Mouse (Mus musculus) bone marrow macrophage, adult 2 months (primary cell): Measurements from ENCODE around the gene Terb2. TPM values are rescaled to one million over a fixed set of nuclear protein-coding genes. Genes with fewer than 3 reads are reported as not detected.
A peak's percentile ranks its signal among the peaks of the same experiment; 100 is the strongest.

Experiments used
- H3K27ac ChIP-seq: 2 replicates; pipeline ENCODE4 v1.5.1; 2012; ENCODE audit warnings: low read depth, low read length; ENCODE audit not compliant: insufficient read depth
- H3K4me1 ChIP-seq: 2 replicates; pipeline ENCODE4 v1.6.1; 2012; ENCODE audit warnings: low read length; ENCODE audit not compliant: control insufficient read depth, insufficient read depth
- H3K4me3 ChIP-seq: 2 replicates; pipeline ENCODE4 v1.5.1; 2012; ENCODE audit warnings: mild to moderate bottlenecking, low read length, moderate library complexity; ENCODE audit not compliant: insufficient read depth
- CTCF ChIP-seq: IDR thresholded peaks from 2 replicates; pipeline ENCODE4 v1.5.1; 2012; ENCODE audit warnings: low read depth, mild to moderate bottlenecking, low read length, moderate library complexity
- POLR2A ChIP-seq: IDR thresholded peaks from 2 replicates; pipeline ENCODE4 v1.6.1; 2012; ENCODE audit warnings: mild to moderate bottlenecking, low read depth, low read length, borderline replicate concordance
- polyA plus RNA-seq: library from polyadenylated mRNA; stranded (reverse); fragments of >200 nt; gene quantifications from 2 replicates; pipeline ENCODE4 v1.2.4, GENCODE M21; 2012; ENCODE audit not compliant: missing spikeins, insufficient read depth, insufficient read length

The Terb2 gene
- polyA plus RNA-seq, 1 experiment, result not detected

DNA sequence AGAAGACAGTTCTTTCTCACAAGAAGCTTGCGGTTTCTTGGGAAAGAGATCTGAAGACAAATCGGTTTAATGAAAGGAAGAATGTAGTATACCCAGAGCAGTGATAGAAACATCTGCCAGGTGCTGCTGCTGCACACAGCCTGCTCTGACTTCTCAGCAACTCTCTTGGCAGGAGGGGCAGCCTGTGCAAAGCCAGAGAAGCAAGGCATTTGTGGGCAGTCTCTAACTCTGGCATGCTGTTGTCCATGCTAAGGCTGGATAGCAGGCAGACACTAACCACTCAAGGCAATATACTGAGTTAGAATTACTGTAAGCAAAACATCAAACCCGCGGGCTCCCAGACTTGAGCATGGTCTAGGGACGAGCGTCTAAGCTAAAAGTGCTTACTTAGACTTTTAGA lies 26.4 kb upstream of the Terb2 start:
- Histone ChIP-seq H3K27ac (no peak overlapping the region), H3K4me1 (peaks cover 47% of the 10 kb centered on the region), H3K4me3 (no peak overlapping the region)
- TF ChIP-seq CTCF, result no peak

- Histone ChIP-seq H3K4me1 (peaks cover 44% of the 10 kb centered on the region), H3K4me3 (no peak within 1 kb of the TSS), H3K27ac (peak within 1 kb of the TSS; percentile 70)
- TF ChIP-seq CTCF (peak; percentile 80), POLR2A (no peak)
These were observed 25.4 kb upstream of the Terb2 start, which contains the start of gene Trim69 for GRCm38 (mm10) chr2:122160680-122161079. TSS of gene Trim69 (plus strand) at chr2:122160700.

DNA sequence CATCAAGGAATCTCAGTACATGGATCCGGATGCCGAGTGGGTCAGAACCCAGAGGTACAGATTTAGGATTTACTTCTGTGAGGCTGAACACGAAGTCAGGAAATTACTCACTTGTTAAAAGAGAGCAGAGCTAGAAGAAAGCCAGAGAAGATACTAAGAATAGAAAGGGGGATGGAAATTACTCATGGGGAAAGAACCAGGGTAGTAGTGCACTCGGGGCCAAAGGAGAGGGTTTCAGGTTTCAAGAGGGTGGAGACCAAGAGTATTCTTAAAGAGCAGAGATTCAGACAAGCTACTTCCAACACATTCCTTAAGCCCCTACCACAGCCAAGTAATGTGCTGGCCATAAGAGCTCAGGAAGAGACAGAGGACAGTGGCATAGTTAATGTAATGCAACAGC lies 24.5 kb upstream of the Terb2 start:
- Histone ChIP-seq H3K27ac (peak overlapping the region; percentile 70), H3K4me3 (no peak overlapping the region), H3K4me1 (peaks cover 42% of the 10 kb centered on the region)

GRCm38 (mm10) chr2:122162529-122162928 lies 23.5 kb upstream of the Terb2 start:
- Histone ChIP-seq H3K4me1 (peaks cover 42% of the 10 kb centered on the region), H3K27ac (peak overlapping the region; percentile 3; the same call in 1 of the 2 replicates), H3K4me3 (no peak overlapping the region)
- TF ChIP-seq CTCF, result no peak
- TF ChIP-seq POLR2A, result no peak

More for the DNA sequence above, 24.5 kb upstream of the Terb2 start:
- TF ChIP-seq CTCF, result no peak
- TF ChIP-seq POLR2A, result no peak

DNA sequence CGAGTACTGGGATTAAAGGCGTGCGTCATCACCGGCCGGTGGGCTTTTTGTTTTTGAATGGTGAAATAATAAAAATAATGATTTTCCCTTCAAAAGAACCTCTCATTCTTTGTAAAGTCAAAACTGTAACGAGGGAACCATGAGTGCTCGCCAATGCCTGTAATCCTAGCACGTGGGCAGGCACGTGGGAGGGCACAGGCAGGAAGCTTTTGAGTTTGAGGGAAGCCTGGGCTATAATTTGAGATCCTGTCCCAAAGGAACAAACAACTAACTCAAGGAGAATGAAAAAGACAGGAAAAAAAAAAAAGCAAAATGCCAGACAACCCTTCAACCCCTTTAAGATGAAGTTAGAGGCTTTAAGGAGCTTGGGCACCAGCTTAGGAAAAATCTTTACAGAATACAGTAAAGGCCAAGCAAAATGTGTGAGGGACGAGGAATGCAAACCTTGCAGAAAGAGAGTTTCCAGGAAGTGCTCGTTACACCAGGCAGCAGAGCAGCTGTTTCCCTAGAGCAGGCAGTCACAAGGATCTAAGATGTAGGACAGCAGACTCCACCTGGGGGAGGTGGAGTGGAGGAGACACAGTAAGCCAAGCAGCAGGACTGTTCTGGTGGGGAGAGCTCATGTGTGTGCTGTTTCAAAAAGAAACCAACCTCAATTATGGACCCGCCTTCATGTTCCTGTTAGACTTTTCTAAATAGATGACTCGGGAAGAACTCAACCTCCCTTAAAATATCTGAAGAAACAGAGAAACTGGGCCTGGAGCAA lies 22.5 kb upstream of the Terb2 start:
- H3K4me3 ChIP-seq, result peak overlapping the region; percentile 49
- H3K27ac ChIP-seq, result peak overlapping the region; percentile 94
- peaks cover 42% of the 10 kb centered on the region for H3K4me1 ChIP-seq
- TF ChIP-seq POLR2A, result no peak
- TF ChIP-seq CTCF, result no peak

DNA sequence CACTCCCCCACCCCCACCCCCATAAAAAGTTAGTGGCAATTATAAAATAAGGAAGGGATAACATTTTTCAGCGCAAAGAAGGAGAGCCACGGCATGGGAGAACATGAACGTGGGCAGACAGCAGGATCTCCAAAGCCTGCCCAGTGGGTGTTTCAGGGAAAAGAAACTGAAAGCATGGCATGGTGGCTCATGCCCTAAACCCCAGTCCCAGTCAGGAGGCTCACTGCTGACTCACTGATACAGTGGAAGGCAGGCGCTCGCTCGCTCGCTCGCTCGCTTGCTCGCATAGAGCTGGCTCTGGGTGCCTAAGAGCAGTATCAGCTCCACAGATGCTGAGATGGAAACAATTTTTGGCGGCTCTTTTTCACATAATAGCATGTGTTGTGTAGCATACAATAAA lies 21.8 kb upstream of the Terb2 start:
- peak overlapping the region; percentile 94 for H3K27ac ChIP-seq
- no peak for TF ChIP-seq CTCF
- TF ChIP-seq POLR2A, result no peak
- H3K4me3 ChIP-seq, result peak overlapping the region; percentile 49
- H3K4me1 ChIP-seq, result peaks cover 42% of the 10 kb centered on the region

DNA sequence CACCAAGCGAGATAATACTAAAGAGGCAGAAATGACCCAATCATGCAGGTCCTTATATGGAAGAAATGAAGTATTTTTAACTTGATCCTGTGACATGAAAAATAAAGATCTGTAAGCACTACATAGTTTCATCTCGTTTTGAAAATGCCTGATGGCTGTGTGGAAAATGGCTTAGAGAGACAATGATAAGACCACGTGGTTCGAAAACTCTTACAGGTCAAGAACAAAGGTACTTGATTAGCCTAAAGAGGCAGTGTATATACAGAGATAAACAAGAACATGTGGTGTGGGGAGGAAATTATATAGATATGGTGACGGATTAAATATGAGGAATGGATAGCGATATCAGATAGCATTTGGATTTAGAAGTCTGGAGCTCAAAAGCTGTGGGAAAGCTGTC lies 14.8 kb upstream of the Terb2 start:
- Histone ChIP-seq H3K4me1 (peaks cover 2% of the 10 kb centered on the region), H3K4me3 (no peak overlapping the region), H3K27ac (no peak overlapping the region)
- TF ChIP-seq CTCF (no peak), POLR2A (no peak)

DNA sequence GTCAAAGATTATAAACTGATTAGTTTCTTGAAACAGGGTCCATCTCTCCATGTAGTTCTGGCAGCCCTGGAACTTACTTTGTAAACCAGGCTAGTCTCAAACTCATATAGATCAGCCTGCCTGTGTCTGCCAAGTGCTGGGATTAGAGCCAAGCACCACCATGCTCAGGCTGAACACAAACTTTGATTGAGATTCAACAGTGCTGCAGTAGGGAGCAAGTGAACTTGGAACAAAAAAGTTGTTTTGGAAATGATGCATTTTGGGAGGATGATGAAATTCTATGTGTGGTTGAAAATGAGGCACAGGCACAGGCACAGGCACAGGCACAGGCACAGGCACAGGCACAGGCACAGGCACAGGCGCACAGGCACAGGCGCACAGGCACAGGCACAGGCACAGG lies 13.9 kb upstream of the Terb2 start:
- TF ChIP-seq POLR2A (no peak), CTCF (no peak)
- no peak overlapping the region for H3K4me3 ChIP-seq
- no peaks in the 10 kb centered on the region for H3K4me1 ChIP-seq
- no peak overlapping the region for H3K27ac ChIP-seq

DNA sequence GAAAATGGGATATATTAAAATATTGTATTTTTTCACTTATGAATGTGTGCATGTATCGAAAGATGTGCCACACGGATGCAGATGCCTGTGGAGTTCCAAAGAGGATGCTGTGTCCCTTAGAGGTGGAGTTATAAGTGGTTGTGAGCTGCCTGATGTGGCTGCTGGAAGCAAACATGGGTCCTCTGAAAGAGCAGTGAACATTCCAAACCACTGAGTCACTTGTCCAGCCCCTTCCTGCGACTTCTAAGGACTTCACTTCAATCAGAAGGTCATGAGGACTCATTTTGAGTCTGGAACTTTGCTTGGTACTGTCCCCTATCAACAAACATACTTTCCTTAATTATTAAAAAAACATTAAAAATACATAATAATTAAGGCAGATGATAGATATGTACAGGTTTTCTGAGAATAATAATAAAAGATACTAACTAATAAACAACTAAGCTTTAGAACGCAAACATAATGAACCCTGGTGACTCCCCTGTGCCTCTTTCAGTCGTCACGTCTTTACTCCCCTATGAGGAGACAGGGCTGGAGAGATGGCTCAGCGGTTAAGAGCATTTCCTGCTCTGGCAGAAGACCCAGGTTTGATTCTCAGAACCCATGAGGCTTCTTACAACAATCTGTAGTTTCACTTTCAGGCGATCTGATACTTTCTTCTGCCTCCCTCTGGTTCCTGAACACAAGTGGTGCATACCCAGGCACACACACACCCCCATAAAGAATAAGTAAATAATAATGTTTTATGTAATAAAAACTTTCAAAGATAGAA lies 5.8 kb upstream of the Terb2 start:
- Histone ChIP-seq H3K4me3 (no peak overlapping the region), H3K4me1 (peaks cover 14% of the 10 kb centered on the region), H3K27ac (no peak overlapping the region)
- TF ChIP-seq POLR2A (no peak), CTCF (no peak)

DNA sequence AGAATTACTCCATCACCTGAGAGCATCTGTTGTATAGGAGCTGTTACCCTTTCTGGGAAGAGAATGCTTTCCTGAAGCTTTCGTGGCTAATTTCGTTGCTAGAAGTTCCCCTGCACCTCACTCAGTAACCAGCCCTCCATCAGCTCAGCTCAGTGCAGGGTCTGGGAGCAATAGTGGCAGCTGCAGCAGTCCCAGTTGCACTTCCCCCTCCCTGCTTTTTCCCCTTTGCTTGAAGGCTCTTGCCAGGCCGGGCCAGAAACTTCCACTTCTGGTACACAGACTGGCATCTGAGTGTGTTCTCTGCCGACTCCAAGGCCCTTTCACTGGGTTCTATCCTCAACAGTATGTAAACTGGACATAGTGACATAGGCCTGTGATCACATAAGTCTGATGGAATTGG lies 986 bp upstream of the Terb2 start:
- Histone ChIP-seq H3K4me3 (no peak overlapping the region), H3K4me1 (peaks cover 16% of the 10 kb centered on the region), H3K27ac (no peak overlapping the region)
- no peak for TF ChIP-seq CTCF
- TF ChIP-seq POLR2A, result no peak

DNA sequence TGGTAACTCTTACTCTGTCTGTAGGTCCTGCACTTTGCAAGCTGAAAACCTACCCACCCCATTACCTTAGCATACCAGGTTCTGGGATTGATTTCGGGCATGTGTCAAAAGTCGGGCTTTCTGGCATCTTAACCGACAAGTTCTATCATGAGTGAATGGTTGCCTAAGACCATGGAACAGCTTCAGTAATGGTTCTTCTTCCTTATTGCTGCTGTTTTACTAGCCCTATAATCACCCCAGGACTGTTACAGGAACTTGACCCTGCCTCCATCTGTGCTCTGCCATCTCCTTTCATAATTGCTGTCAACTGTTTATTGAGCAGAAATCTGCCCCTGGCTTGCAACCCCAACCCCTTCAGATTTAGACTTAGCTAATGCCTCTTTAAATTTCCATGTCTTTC lies 679 bp downstream of the Terb2 start:
- no peak overlapping the region for H3K4me3 ChIP-seq
- peaks cover 16% of the 10 kb centered on the region for H3K4me1 ChIP-seq
- no peak overlapping the region for H3K27ac ChIP-seq
- no peak for TF ChIP-seq CTCF
- no peak for TF ChIP-seq POLR2A
